Mouse (Mus musculus) midbrain, embryonic 16.5 days (tissue): ENCODE results near the gene Lmo7. TPM values are rescaled to one million over a fixed set of nuclear protein-coding genes. Genes with fewer than 3 reads are reported as not detected.

Experiments used
- ATAC-seq: fragments of 200-750 bp; cut with Nextera tagmentation; 2 replicates; pipeline ENCODE4 v1.8.0; 2017; ENCODE audit warnings: moderate TSS enrichment
- H3K27ac ChIP-seq: fragments of 300-500 bp; sonication (generic); 2 replicates; pipeline ENCODE4 v1.5.1; 2014; ENCODE audit warnings: mild to moderate bottlenecking, low read length, mixed read lengths
- H3K27me3 ChIP-seq: fragments of 300-500 bp; sonication (generic); 2 replicates; pipeline ENCODE4 v1.6.1; 2014; ENCODE audit warnings: low read depth, low read length, mixed read lengths; ENCODE audit not compliant: control insufficient read depth, insufficient read depth
- H3K36me3 ChIP-seq: fragments of 300-500 bp; sonication (generic); 2 replicates; pipeline ENCODE4 v1.6.1; 2014; ENCODE audit warnings: mild to moderate bottlenecking, low read length, moderate library complexity, mixed read lengths; ENCODE audit not compliant: control insufficient read depth, insufficient read depth
- H3K4me1 ChIP-seq: fragments of 300-500 bp; sonication (generic); 2 replicates; pipeline ENCODE4 v1.6.1; 2014; ENCODE audit warnings: mild to moderate bottlenecking, low read length, mixed read lengths; ENCODE audit not compliant: control insufficient read depth, insufficient read depth
- H3K4me2 ChIP-seq: fragments of 300-500 bp; sonication (generic); 2 replicates; pipeline ENCODE4 v1.6.1; 2014; ENCODE audit warnings: mild to moderate bottlenecking, low read length, mixed read lengths
- H3K4me3 ChIP-seq: fragments of 300-500 bp; sonication (generic); 2 replicates; pipeline ENCODE4 v1.5.1; 2014; ENCODE audit warnings: low read depth, mild to moderate bottlenecking, low read length, moderate library complexity, mixed read lengths
- H3K9ac ChIP-seq: fragments of 300-500 bp; sonication (generic); 2 replicates; pipeline ENCODE4 v1.6.1; 2014; ENCODE audit warnings: low read depth, low read length, mixed read lengths
- H3K9me3 ChIP-seq: fragments of 300-500 bp; sonication (generic); replicated peaks from 2 replicates; pipeline ENCODE4 v1.6.1; 2014; ENCODE audit warnings: mild to moderate bottlenecking, low read length, mixed read lengths; ENCODE audit not compliant: control insufficient read depth, poor library complexity, severe bottlenecking
- WGBS: fragments of 180-500 bp; shearing (Covaris S2); extraction: QIAGEN DNeasy Blood & Tissue Kit; methylation state at CpG from one replicate; pipeline ENCODE4 v1.1.7; 2014; 5-methylcytosine and 5-hydroxymethylcytosine counted together
- polyA plus RNA-seq: library from polyadenylated mRNA; unstranded; fragments of >200 nt; fragmentation: Nextera tagmentation; extraction: Ambion mirVana; gene quantifications from 2 replicates; pipeline ENCODE4 v1.2.1, GENCODE M21; 2015

Lmo7 gene
- polyA plus RNA-seq, 1 experiment from 2014 or later = 3.8 TPM

GRCm38 (mm10) chr14:101870171-101870902 lies 140.6 kb downstream of the Lmo7 start:
- Histone ChIP-seq H3K4me2 (no peak overlapping the region), H3K9ac (no peak overlapping the region), H3K4me3 (no peak overlapping the region), H3K4me1 (no peaks in the 10 kb centered on the region), H3K27me3 (no peaks in the 10 kb centered on the region), H3K9me3 (no peaks in the 10 kb centered on the region), H3K27ac (no peak overlapping the region), H3K36me3 (no peaks in the 10 kb centered on the region)
- 80% methylated on average over 9 of the region's 9 CpGs for WGBS
- ATAC-seq = no peak

- Histone ChIP-seq H3K9ac (no peak overlapping the region), H3K27ac (no peak overlapping the region), H3K27me3 (no peaks in the 10 kb centered on the region), H3K4me3 (no peak overlapping the region), H3K4me2 (no peak overlapping the region), H3K9me3 (no peaks in the 10 kb centered on the region), H3K4me1 (no peaks in the 10 kb centered on the region), H3K36me3 (no peaks in the 10 kb centered on the region)
- 80% methylated on average over 3 of the region's 3 CpGs for WGBS
- ATAC-seq = no peak
Observed at GRCm38 (mm10) chr14:101872846-101873245, 143.1 kb downstream of the Lmo7 start.

GRCm38 (mm10) chr14:101878346-101879049 lies 148.7 kb downstream of the Lmo7 start:
- 83% methylated on average over 8 of the region's 8 CpGs for whole genome bisulfite sequencing

GRCm38 (mm10) chr14:101879050-101879694 lies 149.4 kb downstream of the Lmo7 start:
- no peak overlapping the region for H3K27ac ChIP-seq
- H3K27me3 ChIP-seq = no peaks in the 10 kb centered on the region
- H3K4me3 ChIP-seq = no peak overlapping the region
- no peaks in the 10 kb centered on the region for H3K4me1 ChIP-seq
- H3K9me3 ChIP-seq = no peaks in the 10 kb centered on the region
- no peaks in the 10 kb centered on the region for H3K36me3 ChIP-seq
- no peak overlapping the region for H3K4me2 ChIP-seq
- H3K9ac ChIP-seq = no peak overlapping the region
- ATAC-seq = no peak
- 31% methylated on average over 7 of the region's 7 CpGs for WGBS

More at GRCm38 (mm10) chr14:101878346-101879049, 148.7 kb downstream of the Lmo7 start:
- Histone ChIP-seq H3K4me3 (no peak overlapping the region), H3K36me3 (no peaks in the 10 kb centered on the region), H3K4me2 (no peak overlapping the region), H3K27ac (no peak overlapping the region), H3K27me3 (no peaks in the 10 kb centered on the region), H3K4me1 (no peaks in the 10 kb centered on the region), H3K9ac (no peak overlapping the region), H3K9me3 (no peaks in the 10 kb centered on the region)
- no peak for ATAC-seq

GRCm38 (mm10) chr14:101882966-101883365 lies 153.2 kb downstream of the Lmo7 start:
- Histone ChIP-seq H3K9me3 (no peaks in the 10 kb centered on the region), H3K4me3 (no peak overlapping the region), H3K4me2 (no peak overlapping the region), H3K36me3 (no peaks in the 10 kb centered on the region), H3K4me1 (no peaks in the 10 kb centered on the region), H3K9ac (no peak overlapping the region), H3K27ac (no peak overlapping the region), H3K27me3 (no peaks in the 10 kb centered on the region)
- 51% methylated on average over 5 of the region's 5 CpGs for WGBS
- no peak for ATAC-seq

- Histone ChIP-seq H3K9me3 (no peaks in the 10 kb centered on the region), H3K4me2 (no peak overlapping the region), H3K4me3 (no peak overlapping the region), H3K27ac (no peak overlapping the region), H3K27me3 (no peaks in the 10 kb centered on the region), H3K36me3 (no peaks in the 10 kb centered on the region), H3K9ac (no peak overlapping the region), H3K4me1 (no peaks in the 10 kb centered on the region)
- no peak for ATAC-seq
- 93% methylated on average over 6 of the region's 6 CpGs for WGBS
Observed at GRCm38 (mm10) chr14:101883787-101884186, 154.0 kb downstream of the Lmo7 start.

GRCm38 (mm10) chr14:101886320-101886719 lies 156.6 kb downstream of the Lmo7 start:
- no peak overlapping the region for H3K4me2 ChIP-seq
- no peak overlapping the region for H3K9ac ChIP-seq
- no peak overlapping the region for H3K27ac ChIP-seq
- H3K27me3 ChIP-seq = no peaks in the 10 kb centered on the region
- no peak overlapping the region for H3K4me3 ChIP-seq
- no peaks in the 10 kb centered on the region for H3K9me3 ChIP-seq
- no peaks in the 10 kb centered on the region for H3K36me3 ChIP-seq
- no peaks in the 10 kb centered on the region for H3K4me1 ChIP-seq
- ATAC-seq = no peak
- WGBS = 97% methylated on average over 10 of the region's 10 CpGs

- no peak for ATAC-seq
- Histone ChIP-seq H3K27me3 (no peaks in the 10 kb centered on the region), H3K27ac (no peak overlapping the region), H3K9ac (no peak overlapping the region), H3K4me2 (no peak overlapping the region), H3K4me1 (no peaks in the 10 kb centered on the region), H3K9me3 (no peaks in the 10 kb centered on the region), H3K36me3 (no peaks in the 10 kb centered on the region), H3K4me3 (no peak overlapping the region)
- 86% methylated on average over 10 of the region's 10 CpGs for WGBS
Observed at GRCm38 (mm10) chr14:101891903-101892448, 162.2 kb downstream of the Lmo7 start.

- Histone ChIP-seq H3K4me1 (no peaks in the 10 kb centered on the region), H3K27me3 (no peaks in the 10 kb centered on the region), H3K9ac (no peak overlapping the region), H3K4me3 (no peak overlapping the region), H3K9me3 (no peaks in the 10 kb centered on the region), H3K36me3 (no peaks in the 10 kb centered on the region), H3K4me2 (no peak overlapping the region), H3K27ac (no peak overlapping the region)
- no peak for ATAC-seq
- WGBS = 91% methylated on average over 8 of the region's 8 CpGs
Observed at GRCm38 (mm10) chr14:101892496-101892895, 162.7 kb downstream of the Lmo7 start.
